In genomic region chr9:61397130-61397529, GRCm38 (mm10) we compare ENCODE assay signal across 18 mouse cellular contexts. TPM values are rescaled to one million over a fixed set of nuclear protein-coding genes. Genes with fewer than 3 reads are reported as not detected.
DNase-seq lines count a peak whose midpoint lies in the region; ATAC-seq and TF ChIP-seq lines count a peak whose summit lies in the region.
"Had no signal": no experiment of that assay in that cellular context is flagged by ENCODE, and none has a peak within 500 bp of the region (broad histone marks: within the 10 kb centered on the region; RNA-seq: fewer than 3 reads in every experiment).

No protein-coding gene starts in this region.

- peak overlapping the region; percentile 14; the same call in 1 of the 2 replicates for H3K27ac ChIP-seq in hindbrain, embryonic 11.5 days (ENCODE audit: low read depth, low read length)
- H3K27ac ChIP-seq in hindbrain, embryonic 12.5 days = no peak overlapping the region
- no peak overlapping the region for H3K27ac ChIP-seq in lung, embryonic 14.5 days (ENCODE audit: low read depth)
- H3K27ac ChIP-seq in neural tube, embryonic 13.5 days (replicated peaks) = peak overlapping the region; percentile 53
- no peak overlapping the region for H3K27ac ChIP-seq in neural tube, embryonic 15.5 days (replicated peaks)
- H3K27ac ChIP-seq: embryonic facial prominence, embryonic 15.5 days; hindbrain, embryonic 15.5 days; layer of hippocampus, adult 2 months; limb, embryonic 15.5 days; liver, embryonic 15.5 days had no signal

- peaks cover 23% of the 10 kb centered on the region for H3K4me1 ChIP-seq in hindbrain, embryonic 11.5 days (replicated peaks; ENCODE audit: control insufficient read depth, insufficient read depth, low read length)
- peaks cover 74% of the 10 kb centered on the region for H3K4me1 ChIP-seq in hindbrain, embryonic 12.5 days
- peaks cover 26% of the 10 kb centered on the region for H3K4me1 ChIP-seq in lung, embryonic 14.5 days (ENCODE audit: insufficient read depth)
- H3K4me1 ChIP-seq in lung, adult 2 months (ENCODE audit: control insufficient read depth, insufficient read depth, low read length) = no peaks in the 10 kb centered on the region; the same call in 1 of the 2 replicates
- H3K4me1 ChIP-seq in neural tube, embryonic 13.5 days (replicated peaks) = peaks cover 71% of the 10 kb centered on the region
- peaks cover 48% of the 10 kb centered on the region for H3K4me1 ChIP-seq in neural tube, embryonic 15.5 days

- DNase-seq in hindbrain, embryonic 11.5 days (ENCODE audit: low spot score) = no peak
- peak; percentile 90 for DNase-seq in lung, embryonic 14.5 days
- DNase-seq in lung, adult 2 months = no peak
- DNase-seq in frontal cortex, postnatal 10 days (ENCODE audit: low spot score in 2 of 2) = no peak
- DNase-seq: cerebellum, adult 18-20 months; cerebellum, postnatal 25 days; gastrocnemius, postnatal 25 days; layer of hippocampus, postnatal 36 days had no signal

- no peak for TF ChIP-seq POLR2A in lung, adult 2 months (IDR thresholded peaks at IDR 0.05; ENCODE audit: borderline replicate concordance, extremely low read depth, low read depth, low read length)

- peaks cover 3% of the 10 kb centered on the region for H3K27me3 ChIP-seq in hindbrain, embryonic 11.5 days (ENCODE audit: control insufficient read depth, insufficient read depth, low read length)
- H3K27me3 ChIP-seq in hindbrain, embryonic 12.5 days = peaks cover 34% of the 10 kb centered on the region
- H3K27me3 ChIP-seq in lung, embryonic 14.5 days (ENCODE audit: insufficient read depth, low read length) = no peaks in the 10 kb centered on the region
- H3K27me3 ChIP-seq in neural tube, embryonic 13.5 days = peaks cover 12% of the 10 kb centered on the region; the same call in 1 of the 2 replicates
- H3K27me3 ChIP-seq in neural tube, embryonic 15.5 days (replicated peaks) = 0 out of 2 replicates have a peak, but pooled peaks cover 8% of the 10 kb centered on the region
- H3K27me3 ChIP-seq: embryonic facial prominence, embryonic 15.5 days; limb, embryonic 15.5 days; liver, embryonic 15.5 days had no signal

- WGBS in hindbrain, embryonic 11.5 days = 73% methylated on average over 4 of the region's 4 CpGs
- WGBS in hindbrain, embryonic 12.5 days = 72% methylated on average over 4 of the region's 4 CpGs
- WGBS in lung, embryonic 14.5 days = 19% methylated on average over 4 of the region's 4 CpGs
- WGBS in lung, adult 2 months = 44% methylated on average over 4 of the region's 4 CpGs
- 67% methylated on average over 4 of the region's 4 CpGs for WGBS in neural tube, embryonic 13.5 days
- WGBS in neural tube, embryonic 15.5 days = 58% methylated on average over 4 of the region's 4 CpGs

- H3K9ac ChIP-seq in hindbrain, embryonic 11.5 days (ENCODE audit: low read depth, low read length) = no peak overlapping the region
- no peak overlapping the region for H3K9ac ChIP-seq in hindbrain, embryonic 12.5 days
- H3K9ac ChIP-seq in lung, embryonic 14.5 days = no peak overlapping the region
- no peak overlapping the region for H3K9ac ChIP-seq in neural tube, embryonic 13.5 days
- no peak overlapping the region for H3K9ac ChIP-seq in neural tube, embryonic 15.5 days (replicated peaks)
- H3K9ac ChIP-seq: embryonic facial prominence, embryonic 15.5 days; hindbrain, embryonic 15.5 days; limb, embryonic 15.5 days; liver, embryonic 15.5 days had no signal

- no peaks in the 10 kb centered on the region for H3K9me3 ChIP-seq in hindbrain, embryonic 11.5 days (ENCODE audit: control insufficient read depth, low read length)
- H3K9me3 ChIP-seq in hindbrain, embryonic 12.5 days (replicated peaks) = no peaks in the 10 kb centered on the region
- no peaks in the 10 kb centered on the region for H3K9me3 ChIP-seq in lung, embryonic 14.5 days (ENCODE audit: low read depth, low read length)
- no peaks in the 10 kb centered on the region for H3K9me3 ChIP-seq in neural tube, embryonic 13.5 days
- H3K9me3 ChIP-seq in neural tube, embryonic 15.5 days (replicated peaks) = no peaks in the 10 kb centered on the region
- H3K9me3 ChIP-seq: embryonic facial prominence, embryonic 15.5 days; hindbrain, embryonic 15.5 days; limb, embryonic 15.5 days; liver, embryonic 15.5 days; megakaryocyte, embryonic 14.5 days had no signal

- H3K36me3 ChIP-seq in hindbrain, embryonic 11.5 days (ENCODE audit: control insufficient read depth, insufficient read depth, low read length) = peaks cover 16% of the 10 kb centered on the region
- peaks cover 73% of the 10 kb centered on the region for H3K36me3 ChIP-seq in hindbrain, embryonic 12.5 days
- peaks cover 85% of the 10 kb centered on the region for H3K36me3 ChIP-seq in lung, embryonic 14.5 days (ENCODE audit: insufficient read depth)
- H3K36me3 ChIP-seq in neural tube, embryonic 13.5 days = peaks cover 63% of the 10 kb centered on the region
- peaks cover 39% of the 10 kb centered on the region for H3K36me3 ChIP-seq in neural tube, embryonic 15.5 days

- no peak for TF ChIP-seq CTCF in lung, embryonic 14.5 days (IDR thresholded peaks at IDR 0.05; ENCODE audit: low read depth)
- no peak for TF ChIP-seq CTCF in lung, adult 2 months (IDR thresholded peaks at IDR 0.05; ENCODE audit: insufficient read depth, low read length)

- H3K4me3 ChIP-seq in hindbrain, embryonic 11.5 days (ENCODE audit: low read depth, low read length) = no peak overlapping the region
- H3K4me3 ChIP-seq in hindbrain, embryonic 12.5 days = no peak overlapping the region
- H3K4me3 ChIP-seq in lung, embryonic 14.5 days (ENCODE audit: low read depth, low read length) = no peak overlapping the region
- H3K4me3 ChIP-seq in lung, adult 2 months (replicated peaks; ENCODE audit: extremely low read depth, low read depth, low read length) = no peak overlapping the region
- H3K4me3 ChIP-seq in neural tube, embryonic 13.5 days = no peak overlapping the region
- H3K4me3 ChIP-seq in neural tube, embryonic 15.5 days (replicated peaks) = no peak overlapping the region
- H3K4me3 ChIP-seq: embryonic facial prominence, embryonic 15.5 days; hindbrain, embryonic 15.5 days; layer of hippocampus, adult 2 months; limb, embryonic 15.5 days; liver, embryonic 15.5 days; megakaryocyte, embryonic 14.5 days had no signal

- no peak overlapping the region for H3K4me2 ChIP-seq in hindbrain, embryonic 11.5 days (replicated peaks; ENCODE audit: low read depth, low read length)
- no peak overlapping the region for H3K4me2 ChIP-seq in hindbrain, embryonic 12.5 days (replicated peaks)
- H3K4me2 ChIP-seq in lung, embryonic 14.5 days = no peak overlapping the region
- no peak overlapping the region for H3K4me2 ChIP-seq in neural tube, embryonic 13.5 days
- H3K4me2 ChIP-seq in neural tube, embryonic 15.5 days = no peak overlapping the region
- H3K4me2 ChIP-seq: embryonic facial prominence, embryonic 15.5 days; hindbrain, embryonic 15.5 days; limb, embryonic 15.5 days; liver, embryonic 15.5 days had no signal

- no peak for ATAC-seq in hindbrain, embryonic 11.5 days (ENCODE audit: low FRiP score)
- no peak for ATAC-seq in hindbrain, embryonic 12.5 days (ENCODE audit: low FRiP score)
- ATAC-seq in lung, embryonic 14.5 days (ENCODE audit: insufficient read depth) = peak; percentile 87
- ATAC-seq in neural tube, embryonic 13.5 days (ENCODE audit: low read depth) = no peak
- ATAC-seq in neural tube, embryonic 15.5 days (ENCODE audit: low FRiP score) = no peak
- ATAC-seq: intestine, postnatal 0 days had no signal

RNA-seq across cellular contexts. Expression of gene Tle3, which starts 25.0 kb away (rescaled TPM):
- 33.7 and 36.7 TPM in 2 replicates for polyA plus RNA-seq in hindbrain, embryonic 11.5 days (2014; fragmentation: Nextera tagmentation; extraction: Ambion mirVana)
- polyA plus RNA-seq in hindbrain, embryonic 12.5 days (2016; fragmentation: Nextera tagmentation; extraction: Ambion mirVana) = 56.3 and 59.9 TPM in 2 replicates
- 28.7 and 32.5 TPM in 2 replicates for polyA plus RNA-seq in lung, embryonic 14.5 days (2014; fragmentation: Nextera tagmentation; extraction: Ambion mirVana)
- polyA plus RNA-seq in lung, adult 2 months (2012; rRNA removed) = 55.1 and 59.1 TPM in 2 replicates
- polyA plus RNA-seq in neural tube, embryonic 13.5 days (2015; fragmentation: Nextera tagmentation; extraction: Ambion mirVana) = 31.1 and 33.7 TPM in 2 replicates
- 20.5 and 24.2 TPM in 2 replicates for polyA plus RNA-seq in neural tube, embryonic 15.5 days (2015; fragmentation: Nextera tagmentation; extraction: Ambion mirVana)

Comparison
In these comparisons a context has a peak if more than half of its experiments do, and no peak if none do; other contexts are left out.
1. H3K27ac ChIP-seq: peak in hindbrain, embryonic 11.5 days (single experiment) and neural tube, embryonic 13.5 days (single experiment); none in hindbrain, embryonic 12.5 days (single experiment), lung, embryonic 14.5 days (single experiment) and neural tube, embryonic 15.5 days (single experiment).